Mouse (Mus musculus) ES-E14 (cell line): ENCODE results near the gene Fam208b. TPM values are rescaled to one million over a fixed set of nuclear protein-coding genes. Genes with fewer than 3 reads are reported as not detected.

Experiments
- DNase-seq: peaks from one replicate; pipeline ENCODE4 v3.0.0-alpha.2; 2013; ENCODE audit warnings: low read depth, low spot score
- H3K27ac ChIP-seq: 2 replicates; pipeline ENCODE4 v1.5.1; 2012; ENCODE audit warnings: low read depth, mild to moderate bottlenecking, low read length, moderate library complexity, mixed read lengths; ENCODE audit not compliant: poor library complexity, insufficient read depth, severe bottlenecking
- H3K36me3 ChIP-seq: 2 replicates; pipeline ENCODE4 v1.6.1; 2012; ENCODE audit warnings: mild to moderate bottlenecking, low read length, moderate library complexity, mixed read lengths; ENCODE audit not compliant: control insufficient read depth, poor library complexity, insufficient read depth, severe bottlenecking
- H3K4me1 ChIP-seq, 2 experiments: fragments of 150-350 bp in 1 of 2; sonication (generic) in 1 of 2; 2 replicates each; pipeline ENCODE4 v1.6.1; 2012; ENCODE audit warnings: low read length in 2 of 2, mild to moderate bottlenecking in 1 of 2, mixed read lengths in 1 of 2; ENCODE audit not compliant: control insufficient read depth in 2 of 2, insufficient read depth in 2 of 2, poor library complexity in 1 of 2
- H3K4me3 ChIP-seq, 2 experiments: fragments of 150-350 bp in 1 of 2; sonication (generic) in 1 of 2; 2 replicates each; pipeline ENCODE4 v1.5.1; 2012; ENCODE audit warnings: low read length in 2 of 2, low read depth in 1 of 2, mild to moderate bottlenecking in 1 of 2, mixed read lengths in 1 of 2; ENCODE audit not compliant: insufficient read depth in 1 of 2, poor library complexity in 1 of 2, severe bottlenecking in 1 of 2
- H3K9ac ChIP-seq: 2 replicates; pipeline ENCODE4 v1.6.1; 2012; ENCODE audit warnings: low read depth, mild to moderate bottlenecking, low read length, mixed read lengths; ENCODE audit not compliant: poor library complexity, insufficient read depth, severe bottlenecking
- H3K9me3 ChIP-seq: fragments of 150-350 bp; sonication (generic); 2 replicates; pipeline ENCODE4 v1.6.1; 2012; ENCODE audit warnings: low read depth, mild to moderate bottlenecking, low read length; ENCODE audit not compliant: control insufficient read depth, insufficient read depth
- CHD2 ChIP-seq: IDR thresholded peaks from 2 replicates; pipeline ENCODE4 v1.6.1; 2014; ENCODE audit warnings: mild to moderate bottlenecking, low read depth, low read length, inconsistent platforms
- HCFC1 ChIP-seq: IDR thresholded peaks from 2 replicates; pipeline ENCODE4 v1.6.1; 2012; ENCODE audit warnings: low read length, inconsistent platforms, borderline replicate concordance; ENCODE audit not compliant: insufficient read depth
- MAFK ChIP-seq: IDR thresholded peaks from 2 replicates; pipeline ENCODE4 v1.6.1; 2014; ENCODE audit warnings: mild to moderate bottlenecking, low read depth, low read length, inconsistent platforms; ENCODE audit not compliant: insufficient read depth
- ZC3H11A ChIP-seq: IDR thresholded peaks from 2 replicates; pipeline ENCODE4 v1.6.1; 2012; ENCODE audit warnings: low read depth, mild to moderate bottlenecking, inconsistent platforms, low read length, borderline replicate concordance
- ZNF384 ChIP-seq: IDR thresholded peaks from 2 replicates; pipeline ENCODE4 v1.6.1; 2012; ENCODE audit warnings: low read depth, low read length, inconsistent platforms
- in situ Hi-C, 2 experiments: fragments of 600-800 bp; cut with MboI; formaldehyde crosslinking; loops; one replicate each; pipeline ENCODE4 v1.15.1; 2025; ENCODE audit warnings: low sequenced_read_pairs in 2 of 2, inconsistent platforms in 1 of 2; ENCODE audit not compliant: unreplicated experiment in 2 of 2
- total RNA-seq: library from RNA; depleted of rRNA; stranded (reverse); fragments of 300-350 nt; gene quantifications from 2 replicates; pipeline ENCODE4 v1.2.3, GENCODE M21; 2012

The Fam208b gene
- total RNA-seq, 1 experiment, result 34.9 TPM

GRCm38 (mm10) chr13:3646566-3646965, 35.7 kb upstream of the Fam208b start:
- no peak for TF ChIP-seq ZNF384
- no peak for TF ChIP-seq ZC3H11A
- TF ChIP-seq MAFK, result no peak
- no peak for TF ChIP-seq HCFC1
- TF ChIP-seq CHD2, result no peak
- Histone ChIP-seq H3K27ac (no peak overlapping the region), H3K9ac (no peak overlapping the region)

GRCm38 (mm10) chr13:3645919-3646318, 35.0 kb upstream of the Fam208b start:
- in situ Hi-C loops, result loop anchor here in 1 of 2 experiments (25.0 kb wide), 1 partner anchor 234 kb away; no protein-coding TSS in a partner anchor
- Histone ChIP-seq H3K27ac (no peak overlapping the region), H3K9ac (no peak overlapping the region), H3K4me1 (no peaks in the 10 kb centered on the region), H3K4me3 (no peak overlapping the region), H3K36me3 (no peaks in the 10 kb centered on the region), H3K9me3 (no peaks in the 10 kb centered on the region)
- DNase-seq, result no peak
- TF ChIP-seq MAFK (no peak), CHD2 (no peak), ZC3H11A (no peak), ZNF384 (no peak), HCFC1 (no peak)

More at GRCm38 (mm10) chr13:3646566-3646965, 35.7 kb upstream of the Fam208b start:
- H3K4me3 ChIP-seq, result no peak overlapping the region
- H3K4me1 ChIP-seq, result no peaks in the 10 kb centered on the region
- in situ Hi-C loops, result loop anchor here in 1 of 2 experiments (25.0 kb wide), 1 partner anchor 234 kb away; no protein-coding TSS in a partner anchor
- H3K9me3 ChIP-seq, result no peaks in the 10 kb centered on the region
- DNase-seq, result no peak
- no peaks in the 10 kb centered on the region for H3K36me3 ChIP-seq

- no peaks in the 10 kb centered on the region for H3K4me1 ChIP-seq
- H3K9me3 ChIP-seq, result no peaks in the 10 kb centered on the region
- H3K4me3 ChIP-seq, result no peak overlapping the region
- H3K9ac ChIP-seq, result no peak overlapping the region
- H3K36me3 ChIP-seq, result no peaks in the 10 kb centered on the region
- no peak for DNase-seq
- no peak for TF ChIP-seq CHD2
- TF ChIP-seq ZNF384, result no peak
- in situ Hi-C loops, result loop anchor here in 1 of 2 experiments (25.0 kb wide), 1 partner anchor 233 kb away; no protein-coding TSS in a partner anchor
- H3K27ac ChIP-seq, result no peak overlapping the region
Observed at GRCm38 (mm10) chr13:3644871-3645270, 34.0 kb upstream of the Fam208b start.

- no peaks in the 10 kb centered on the region for H3K36me3 ChIP-seq
- no peaks in the 10 kb centered on the region for H3K9me3 ChIP-seq
- in situ Hi-C loops, result loop anchor here in 1 of 2 experiments (25.0 kb wide), 1 partner anchor 230 kb away; no protein-coding TSS in a partner anchor
- no peak overlapping the region for H3K27ac ChIP-seq
- no peak overlapping the region for H3K9ac ChIP-seq
- H3K4me1 ChIP-seq, result no peaks in the 10 kb centered on the region
- no peak for DNase-seq
- TF ChIP-seq MAFK (no peak), CHD2 (no peak), ZNF384 (no peak), ZC3H11A (no peak)
- H3K4me3 ChIP-seq, result no peak overlapping the region
Observed at GRCm38 (mm10) chr13:3642538-3642937, 31.6 kb upstream of the Fam208b start.

- Histone ChIP-seq H3K4me1 (no peaks in the 10 kb centered on the region), H3K27ac (no peak overlapping the region), H3K4me3 (no peak overlapping the region), H3K36me3 (no peaks in the 10 kb centered on the region), H3K9me3 (no peaks in the 10 kb centered on the region), H3K9ac (no peak overlapping the region)
- DNase-seq, result no peak
- TF ChIP-seq ZNF384 (peak; percentile 58; the same call in 1 of the 2 replicates), CHD2 (no peak), MAFK (no peak), ZC3H11A (0 out of 2 replicates have a peak, but pooled peaks have one; percentile 8)
- in situ Hi-C loops, result loop anchor here in 1 of 2 experiments (25.0 kb wide), 1 partner anchor 230 kb away; no protein-coding TSS in a partner anchor
Observed at GRCm38 (mm10) chr13:3642049-3642448, 31.1 kb upstream of the Fam208b start.
